Mouse (Mus musculus): ENCODE results near the gene Clstn2.

The Clstn2 gene

GRCm38 (mm10) chr9:97449316-97450050, 583.5 kb downstream of the Clstn2 start:
- DNase-seq = no peak

- DNase-seq = no peak
Observed at GRCm38 (mm10) chr9:97439872-97440636, 592.9 kb downstream of the Clstn2 start.

DNA sequence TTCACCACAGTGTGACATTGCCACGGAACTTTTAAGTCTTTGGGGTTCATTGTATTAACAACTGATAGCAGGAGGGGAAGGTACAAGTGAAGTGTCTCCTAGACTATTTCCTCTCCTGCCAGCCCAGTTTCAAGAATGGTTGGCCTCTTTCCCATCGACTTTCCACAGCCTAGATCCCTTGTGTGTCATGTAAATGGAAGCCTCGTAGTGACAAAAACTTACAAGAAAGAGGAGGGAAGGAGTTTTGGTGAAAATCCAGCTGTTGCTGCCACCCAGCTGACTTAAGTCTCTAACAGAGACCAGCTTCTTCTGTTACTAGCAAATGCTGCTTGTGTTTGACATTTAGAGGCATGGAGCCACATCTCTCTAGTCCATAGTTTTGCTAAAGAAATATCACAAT, 598.3 kb downstream of the Clstn2 start:
- DNase-seq = no peak

- no peak for DNase-seq
Observed at GRCm38 (mm10) chr9:97429885-97430449, 603.0 kb downstream of the Clstn2 start.

DNA sequence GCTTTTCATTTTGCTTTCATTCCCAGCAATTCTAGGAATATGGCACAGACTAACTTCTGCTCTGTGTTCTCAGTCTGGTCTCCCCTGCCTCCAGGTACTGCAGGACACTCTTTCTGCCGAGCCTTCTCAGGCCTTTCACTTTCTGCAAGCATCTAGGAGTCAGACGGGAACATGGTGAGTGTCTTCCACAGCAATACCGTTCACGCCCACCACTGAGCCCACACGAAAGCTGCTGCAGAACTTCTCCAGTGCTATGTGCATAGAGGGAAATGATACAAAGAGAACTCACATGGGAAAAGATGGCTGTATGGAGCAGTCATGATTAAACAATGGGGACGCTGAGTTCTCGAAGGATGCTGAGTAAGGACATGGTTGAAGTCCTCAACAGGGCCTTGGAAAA, 604.9 kb downstream of the Clstn2 start:
- DNase-seq = no peak

DNA sequence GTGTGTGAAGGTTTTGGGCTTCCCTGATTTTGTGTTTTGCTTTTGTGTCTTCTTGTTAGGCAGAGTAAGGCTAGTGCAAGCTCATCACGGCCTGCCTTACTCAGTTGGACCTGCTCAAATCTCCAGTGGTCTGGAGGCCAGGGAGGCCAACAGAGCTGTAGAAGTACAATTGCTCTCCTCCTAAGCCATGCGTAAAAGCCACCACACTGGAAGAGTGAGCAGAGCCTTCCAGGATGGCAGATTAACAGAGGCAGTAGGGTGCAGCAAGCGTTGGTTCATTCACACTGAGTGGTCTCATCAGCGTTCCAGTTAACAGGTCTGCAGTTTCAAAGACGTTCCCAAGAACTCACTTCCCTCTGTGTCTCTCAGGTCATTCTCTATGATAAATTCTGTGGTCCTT, 612.1 kb downstream of the Clstn2 start:
- no peak for DNase-seq

DNA sequence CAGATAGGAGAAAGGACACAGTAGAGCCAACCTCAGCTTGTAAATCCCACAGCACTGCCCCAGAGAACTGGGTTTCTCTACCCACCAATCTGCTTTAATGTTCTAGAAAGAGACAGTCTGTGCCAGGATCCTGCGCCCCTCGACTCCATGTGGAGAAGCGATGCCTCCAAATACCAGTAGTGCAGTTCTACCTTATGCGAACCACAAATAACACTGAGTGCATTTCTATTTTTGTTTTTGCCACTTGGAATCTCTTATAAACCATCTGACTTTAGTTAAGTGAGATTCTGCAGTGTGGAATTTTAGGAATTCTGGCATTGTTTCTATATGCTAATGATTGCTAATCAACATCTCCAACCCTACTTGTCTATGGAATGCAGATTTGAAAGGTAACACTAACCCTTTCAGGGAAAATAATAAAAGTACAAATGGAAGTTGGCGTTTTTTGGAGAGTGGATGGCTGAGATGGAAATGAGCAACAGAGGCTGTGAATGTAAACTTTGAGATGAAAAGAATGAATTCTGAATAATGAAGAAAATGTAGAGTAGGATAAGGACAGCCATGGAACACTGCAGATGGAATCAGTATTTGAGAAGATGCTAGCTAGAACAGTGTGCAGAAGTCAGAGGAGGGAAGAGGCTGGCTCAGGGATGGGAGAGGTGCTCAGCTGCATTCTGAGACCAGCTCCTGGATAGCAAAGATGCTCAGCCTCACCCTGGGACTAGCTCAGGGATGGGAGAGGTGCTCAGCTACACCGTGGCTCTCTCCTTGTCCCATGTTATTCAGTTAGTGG, 617.9 kb downstream of the Clstn2 start:
- no peak for DNase-seq

- DNase-seq = no peak
Observed at GRCm38 (mm10) chr9:97408142-97408541, 624.8 kb downstream of the Clstn2 start.
